Mouse (Mus musculus): Measurements from ENCODE around the gene Ereg.

DNA sequence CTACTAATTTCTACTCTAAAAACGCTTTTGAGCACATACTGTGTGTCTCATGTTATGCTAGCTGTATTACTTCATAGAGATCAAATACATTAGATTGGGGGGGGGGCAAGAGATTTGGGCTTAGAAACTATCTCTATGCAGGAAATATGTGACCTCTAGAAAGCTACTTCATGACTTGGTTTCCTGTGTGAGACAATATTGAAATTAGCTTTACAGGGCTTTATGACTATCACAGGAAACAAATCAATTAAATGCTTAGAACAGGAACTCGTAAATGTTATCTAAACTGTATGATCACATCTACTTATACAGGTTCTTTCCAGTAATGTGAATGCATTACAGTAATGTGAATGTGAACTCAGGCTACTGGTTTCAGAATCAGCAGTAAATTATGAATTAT, 49.7 kb downstream of the Ereg start:
- TF ChIP-seq CTCF (IDR thresholded peaks at IDR 0.05; ENCODE audit: extremely low read depth, insufficient read depth, low read length) = no peak
- TF ChIP-seq POLR2A (IDR thresholded peaks at IDR 0.05; ENCODE audit: extremely low read depth, insufficient read depth, low read length) = no peak

All from cortical plate, adult 2 months (tissue).